Mouse (Mus musculus): ENCODE measurements around the gene 9230102O04Rik.

The 9230102O04Rik gene

GRCm38 (mm10) chr2:9888913-9889650 lies at the start of gene 9230102O04Rik:
9230102O04Rik (minus strand) TSS chr2:9889540.
- no peak for DNase-seq (ENCODE audit: low spot score in 2 of 2)

GRCm38 (mm10) chr2:9935965-9936364 lies 46.6 kb upstream of the 9230102O04Rik start:
- DNase-seq (ENCODE audit: low spot score in 2 of 2), result no peak

GRCm38 (mm10) chr2:9926905-9927283 lies 37.6 kb upstream of the 9230102O04Rik start:
- DNase-seq (ENCODE audit: low spot score in 2 of 2), result no peak

- DNase-seq (ENCODE audit: low spot score in 2 of 2), result no peak
These were observed 37.0 kb upstream of the 9230102O04Rik start for GRCm38 (mm10) chr2:9926194-9926904.

- DNase-seq (ENCODE audit: low spot score in 2 of 2), result no peak
These were observed 29.5 kb upstream of the 9230102O04Rik start for GRCm38 (mm10) chr2:9918691-9919471.

- DNase-seq (ENCODE audit: low spot score in 2 of 2), result no peak
These were observed 28.3 kb upstream of the 9230102O04Rik start for GRCm38 (mm10) chr2:9917602-9918001.

- no peak for DNase-seq (ENCODE audit: low spot score in 2 of 2)
These were observed 16.7 kb upstream of the 9230102O04Rik start for GRCm38 (mm10) chr2:9905995-9906394.

- no peak for DNase-seq (ENCODE audit: low spot score in 2 of 2)
These were observed 14.7 kb upstream of the 9230102O04Rik start for GRCm38 (mm10) chr2:9903854-9904560.

GRCm38 (mm10) chr2:9897846-9898245 lies 8.5 kb upstream of the 9230102O04Rik start:
- DNase-seq (ENCODE audit: low spot score in 2 of 2), result no peak

- DNase-seq (ENCODE audit: low spot score in 2 of 2), result no peak
These were observed 6.9 kb upstream of the 9230102O04Rik start for GRCm38 (mm10) chr2:9896097-9896770.

- DNase-seq (ENCODE audit: low spot score in 2 of 2), result no peak
These were observed 5.7 kb upstream of the 9230102O04Rik start for GRCm38 (mm10) chr2:9894836-9895593.

- no peak for DNase-seq (ENCODE audit: low spot score in 2 of 2)
These were observed 4.1 kb upstream of the 9230102O04Rik start for GRCm38 (mm10) chr2:9893272-9893953.

- DNase-seq (ENCODE audit: low spot score in 2 of 2), result no peak
These were observed 3.2 kb upstream of the 9230102O04Rik start for GRCm38 (mm10) chr2:9892541-9892940.

GRCm38 (mm10) chr2:9890906-9891305 lies 1.6 kb upstream of the 9230102O04Rik start:
- no peak for DNase-seq (ENCODE audit: low spot score in 2 of 2)

GRCm38 (mm10) chr2:9890251-9890650 lies 911 bp upstream of the 9230102O04Rik start:
- no peak for DNase-seq (ENCODE audit: low spot score in 2 of 2)

- no peak for DNase-seq (ENCODE audit: low spot score in 2 of 2)
These were observed 377 bp upstream of the 9230102O04Rik start, which contains the start of gene Gata3 for GRCm38 (mm10) chr2:9889651-9890183. Gata3 (minus strand) TSS chr2:9890034.

- DNase-seq (ENCODE audit: low spot score in 2 of 2), result no peak
These were observed 1.7 kb downstream of the 9230102O04Rik start for GRCm38 (mm10) chr2:9887636-9888035.

- no peak for DNase-seq (ENCODE audit: low spot score in 2 of 2)
These were observed 2.3 kb downstream of the 9230102O04Rik start for GRCm38 (mm10) chr2:9886921-9887610.

GRCm38 (mm10) chr2:9886031-9886430 lies 3.3 kb downstream of the 9230102O04Rik start:
- no peak for DNase-seq (ENCODE audit: low spot score in 2 of 2)
